Mouse (Mus musculus) urinary bladder, postnatal 10 days (tissue): ENCODE data around the gene Vmn1r57.
"Not testable (repeated sequence)": the region's sequence is repeated elsewhere in the genome, so short reads cannot be mapped to it uniquely, and the experiment has no call there.

Source experiments
- DNase-seq: peaks from one replicate; pipeline ENCODE4 v3.0.0; 2022; ENCODE audit warnings: low spot score

The Vmn1r57 gene

DNA sequence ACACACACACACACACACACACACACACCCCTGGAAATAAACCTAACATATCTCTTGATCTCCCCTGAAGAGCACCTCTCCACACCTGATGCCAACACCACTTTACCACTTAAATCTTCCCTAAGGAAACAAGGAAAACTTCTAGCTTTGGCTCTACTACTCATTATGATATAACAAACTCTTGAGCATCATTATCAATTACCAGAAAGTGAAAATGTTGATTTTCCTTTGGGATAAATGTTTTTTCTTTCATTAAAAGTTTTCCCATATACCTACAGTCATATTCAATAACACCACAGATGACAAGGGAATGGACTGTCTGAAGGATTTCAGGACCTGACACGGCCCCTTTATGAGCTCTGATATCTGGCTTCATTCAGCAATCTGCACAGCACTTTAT, at the start of gene Vmn1r57:
Gene Vmn1r57 (plus strand): TSS at position 301 of the 400 bp plus-strand sequence.
- DNase-seq, result not testable (repeated sequence)

GRCm38 (mm10) chr7:5196647-5197046, 21.6 kb upstream of the Vmn1r57 start, which contains the start of gene Vmn1r56:
Vmn1r56 (minus strand) TSS chr7:5196747.
- not testable (repeated sequence) for DNase-seq

DNA sequence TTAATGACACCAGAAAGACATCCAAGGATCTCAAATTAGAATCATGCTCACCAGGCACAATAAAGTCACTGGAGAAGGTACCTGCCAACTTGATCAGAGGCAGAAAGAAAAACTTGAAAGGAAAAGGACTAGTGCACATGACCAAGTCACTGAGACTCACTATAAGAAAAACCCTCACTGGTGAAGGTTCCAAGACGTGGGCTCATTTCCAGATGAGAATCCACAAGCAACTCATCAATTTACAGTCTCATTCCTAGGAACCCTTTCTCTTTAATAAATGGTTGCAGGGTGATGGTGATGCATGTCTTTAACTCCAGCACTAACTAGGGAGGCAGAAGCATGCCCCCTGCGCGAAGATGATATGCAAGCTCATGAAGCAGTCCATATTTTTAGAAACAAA, 44.8 kb downstream of the Vmn1r57 start:
- DNase-seq, result no peak
